Mouse (Mus musculus) small intestine, adult 2 months (tissue): ENCODE results near the gene Csf1. TPM values are rescaled to one million over a fixed set of nuclear protein-coding genes. Genes with fewer than 3 reads are reported as not detected.

Experiments used
- H3K27ac ChIP-seq: fragments of 200-500 bp; 2 replicates; pipeline ENCODE4 v1.5.1; 2012; ENCODE audit warnings: low read depth, low read length, control low read depth, inconsistent platforms; ENCODE audit not compliant: insufficient read depth
- H3K27me3 ChIP-seq: fragments of 200-500 bp; 2 replicates; pipeline ENCODE4 v1.6.1; 2012; ENCODE audit warnings: mild to moderate bottlenecking, moderate library complexity, low read length, inconsistent platforms; ENCODE audit not compliant: control insufficient read depth, insufficient read depth
- H3K36me3 ChIP-seq: fragments of 200-500 bp; 2 replicates; pipeline ENCODE4 v1.6.1; 2012; ENCODE audit warnings: mild to moderate bottlenecking, low read length, control low read depth, inconsistent platforms; ENCODE audit not compliant: control insufficient read depth, insufficient read depth
- H3K4me1 ChIP-seq: fragments of 200-500 bp; 2 replicates; pipeline ENCODE4 v1.6.1; 2012; ENCODE audit warnings: low read length, inconsistent platforms, mixed read lengths; ENCODE audit not compliant: control insufficient read depth, insufficient read depth, insufficient read length
- H3K4me3 ChIP-seq: fragments of 200-500 bp; 2 replicates; pipeline ENCODE4 v1.5.1; 2012; ENCODE audit warnings: low read depth, mild to moderate bottlenecking, control low read depth, inconsistent platforms, low read length, moderate library complexity
- CTCF ChIP-seq: fragments of 200-500 bp; IDR thresholded peaks from 2 replicates; pipeline ENCODE4 v1.5.1; 2012; ENCODE audit warnings: low read depth, mild to moderate bottlenecking, control low read depth, inconsistent platforms, low read length, moderate library complexity, mixed read lengths; ENCODE audit not compliant: insufficient replicate concordance, insufficient read length; ENCODE audit errors: extremely low read depth
- POLR2A ChIP-seq: fragments of 200-500 bp; IDR thresholded peaks from 2 replicates; pipeline ENCODE4 v1.6.1; 2012; ENCODE audit warnings: low read depth, mild to moderate bottlenecking, control low read depth, inconsistent platforms, low read length, moderate library complexity
- WGBS: fragments of 180-500 bp; shearing (Covaris S2); methylation state at CpG from one replicate; pipeline ENCODE4 v1.1.7; 2018; 5-methylcytosine and 5-hydroxymethylcytosine counted together
- polyA plus RNA-seq: library from polyadenylated mRNA; depleted of rRNA; stranded (reverse); fragments of >200 nt; gene quantifications from 2 replicates; pipeline ENCODE4 v1.2.3, GENCODE M21; 2012; rRNA removed

The Csf1 gene
- 7.7 and 9.7 TPM in 2 replicates for polyA plus RNA-seq

DNA sequence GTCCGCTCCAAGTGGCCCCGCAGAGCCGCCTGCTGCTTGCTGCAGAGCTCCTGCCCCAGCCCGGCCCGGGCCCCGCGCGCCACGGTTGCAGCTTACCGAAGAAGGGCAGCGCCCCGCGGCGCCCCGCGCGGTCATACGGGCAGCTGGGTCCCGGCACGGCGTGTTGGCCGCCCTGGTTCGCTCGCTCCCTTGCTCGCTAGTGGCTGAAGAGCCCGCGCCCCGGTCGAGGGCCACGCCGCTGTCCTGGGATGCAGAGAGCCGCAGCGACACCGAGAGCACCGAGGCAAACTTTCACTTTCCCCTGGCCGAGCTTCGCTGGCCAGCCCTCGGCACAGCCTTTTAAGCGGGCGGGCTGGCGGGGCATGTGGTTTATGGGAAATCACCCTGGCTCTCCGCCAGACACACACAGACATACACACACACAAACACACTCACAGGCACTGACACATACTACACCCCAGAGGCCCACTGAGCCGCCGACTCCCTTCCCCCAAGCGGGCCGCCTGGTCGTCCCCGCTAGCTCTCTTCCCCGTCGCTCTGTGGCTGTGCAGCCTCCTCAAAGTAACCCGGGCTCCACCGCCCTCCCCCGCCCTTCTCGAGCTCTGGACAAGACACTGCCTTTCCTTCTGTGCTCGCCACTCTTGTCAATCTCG is at the start of gene Csf1:
Gene Csf1, minus strand, starts transcription at position 541 of the 653 bp plus-strand sequence.
- no peak for TF ChIP-seq CTCF
- peak; percentile 69 for TF ChIP-seq POLR2A
- H3K4me1 ChIP-seq: peaks cover 8% of the 10 kb centered on the region; the same call in 1 of the 2 replicates
- H3K27me3 ChIP-seq: no peaks in the 10 kb centered on the region
- no peaks in the 10 kb centered on the region for H3K36me3 ChIP-seq
- peak within 1 kb of the TSS; percentile 82 for H3K4me3 ChIP-seq
- under 1% methylated on average over 56 of the region's 56 CpGs for WGBS
- H3K27ac ChIP-seq: peak within 1 kb of the TSS; percentile 72

DNA sequence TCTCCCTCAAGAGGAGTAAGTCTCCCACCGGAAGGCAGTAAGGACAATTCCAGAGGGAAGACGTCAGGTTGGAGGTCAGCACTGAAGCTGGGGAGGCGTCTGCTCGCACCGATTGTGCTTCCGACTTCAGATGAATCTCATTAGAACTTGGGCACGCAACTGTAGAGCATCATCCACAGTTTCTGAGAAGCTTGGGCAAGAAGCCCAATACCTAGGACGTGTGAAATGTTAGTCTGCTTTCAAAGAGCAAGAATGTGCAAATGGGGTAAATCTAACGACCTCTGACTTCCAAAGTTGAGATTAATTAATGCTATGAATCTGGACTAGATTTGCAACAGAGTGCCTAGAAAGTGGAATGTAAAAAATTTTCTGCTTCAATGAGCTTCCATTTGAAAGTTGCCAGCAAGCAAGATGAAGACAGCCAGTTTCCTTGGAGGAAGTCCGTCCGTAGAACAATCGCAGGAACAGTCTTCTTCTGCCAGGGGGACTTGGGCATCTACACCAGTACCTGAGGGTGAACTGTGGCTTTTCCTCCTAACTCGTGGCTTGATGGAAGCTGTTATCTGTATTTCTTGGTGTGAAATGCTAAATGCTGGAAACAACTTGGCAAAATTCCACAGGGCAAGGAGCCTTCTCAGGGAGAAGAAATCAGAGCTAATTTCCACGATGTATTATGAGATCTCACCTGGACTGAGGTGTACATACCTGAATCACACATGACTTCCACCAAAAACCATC is 47.9 kb upstream of the Csf1 start:
- Histone ChIP-seq H3K4me3 (no peak overlapping the region), H3K27me3 (no peaks in the 10 kb centered on the region), H3K4me1 (peaks cover 13% of the 10 kb centered on the region; the same call in 1 of the 2 replicates), H3K36me3 (no peaks in the 10 kb centered on the region), H3K27ac (0 out of 2 replicates have a peak overlapping the region, but pooled peaks have one; percentile 12)
- TF ChIP-seq POLR2A (no peak), CTCF (no peak)
- 58% methylated on average over 14 of the region's 14 CpGs for WGBS

DNA sequence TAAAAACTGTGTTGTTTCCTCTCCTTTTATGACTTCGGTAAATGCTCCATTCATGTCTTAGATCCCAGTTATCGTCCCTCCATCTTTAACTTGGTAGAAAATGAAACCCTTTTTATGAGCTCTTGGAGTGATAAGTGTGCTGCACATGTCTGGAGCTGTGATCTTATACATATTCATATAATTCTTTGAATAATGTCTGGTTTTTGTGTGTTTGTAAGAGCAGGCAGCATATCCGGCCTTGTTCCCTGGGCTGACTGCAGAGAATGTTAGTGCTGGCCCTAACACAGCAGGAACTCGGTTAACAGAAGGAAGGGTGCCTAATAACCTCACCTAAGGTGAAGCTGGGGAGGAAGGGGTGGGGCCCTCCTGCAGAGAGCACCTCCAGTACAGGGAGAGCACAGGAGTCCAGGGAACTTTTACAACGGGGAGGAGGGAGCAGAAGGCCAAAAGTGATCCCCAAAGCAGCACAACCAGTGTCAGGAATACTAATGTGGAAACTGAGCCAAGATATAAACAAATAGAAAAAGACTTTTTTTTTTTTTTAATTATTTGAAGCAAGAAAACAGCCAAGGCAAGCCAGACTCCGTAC is 47.2 kb upstream of the Csf1 start:
- no peaks in the 10 kb centered on the region for H3K27me3 ChIP-seq
- no peak overlapping the region for H3K4me3 ChIP-seq
- H3K27ac ChIP-seq: no peak overlapping the region
- no peaks in the 10 kb centered on the region for H3K36me3 ChIP-seq
- WGBS: 19% methylated on average over 6 of the region's 6 CpGs
- H3K4me1 ChIP-seq: peaks cover 13% of the 10 kb centered on the region; the same call in 1 of the 2 replicates
- TF ChIP-seq CTCF: no peak
- no peak for TF ChIP-seq POLR2A

- 78% methylated on average over 1 of the region's 1 CpGs for WGBS
- TF ChIP-seq POLR2A (no peak), CTCF (no peak)
- H3K27ac ChIP-seq: no peak overlapping the region
- no peaks in the 10 kb centered on the region for H3K36me3 ChIP-seq
- H3K4me1 ChIP-seq: peaks cover 13% of the 10 kb centered on the region; the same call in 1 of the 2 replicates
- no peaks in the 10 kb centered on the region for H3K27me3 ChIP-seq
- H3K4me3 ChIP-seq: no peak overlapping the region
These were observed 46.6 kb upstream of the Csf1 start for GRCm38 (mm10) chr3:107806916-107807315.

DNA sequence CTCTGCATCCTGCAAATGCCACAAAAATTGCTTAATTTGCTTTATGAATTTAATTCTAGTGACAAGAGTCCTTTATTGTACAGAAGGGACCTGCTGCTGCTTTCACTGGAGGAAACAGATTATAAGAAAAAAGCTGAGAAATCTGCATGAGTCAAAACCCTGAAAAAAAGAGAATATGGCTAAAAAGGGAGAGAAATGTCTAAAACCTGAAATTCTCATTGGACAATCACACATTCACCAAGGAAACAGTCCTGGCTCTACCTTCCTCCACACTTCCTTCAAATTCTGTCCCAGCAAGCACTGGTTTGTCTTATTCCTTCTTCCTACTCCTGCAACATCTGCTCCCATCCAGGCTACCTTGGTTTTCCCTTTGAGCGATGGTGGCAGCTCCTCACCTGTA is 44.5 kb upstream of the Csf1 start:
- WGBS: 97% methylated on average over 1 of the region's 1 CpGs
- no peaks in the 10 kb centered on the region for H3K36me3 ChIP-seq
- TF ChIP-seq CTCF: no peak
- TF ChIP-seq POLR2A: no peak
- no peaks in the 10 kb centered on the region for H3K27me3 ChIP-seq
- H3K4me3 ChIP-seq: no peak overlapping the region
- H3K27ac ChIP-seq: no peak overlapping the region
- H3K4me1 ChIP-seq: peaks cover 14% of the 10 kb centered on the region; the same call in 1 of the 2 replicates

GRCm38 (mm10) chr3:107802185-107802946 is 42.1 kb upstream of the Csf1 start:
- Histone ChIP-seq H3K4me3 (no peak overlapping the region), H3K4me1 (peaks cover 4% of the 10 kb centered on the region; the same call in 1 of the 2 replicates), H3K27ac (no peak overlapping the region), H3K27me3 (no peaks in the 10 kb centered on the region), H3K36me3 (no peaks in the 10 kb centered on the region)
- 89% methylated on average over 8 of the region's 8 CpGs for WGBS
- TF ChIP-seq CTCF (no peak), POLR2A (no peak)
